Comparison of ENCODE assay signal across 8 mouse cellular contexts in genomic region chr10:89635018-89635417, GRCm38 (mm10). TPM values are rescaled to one million over a fixed set of nuclear protein-coding genes. Genes with fewer than 3 reads are reported as not detected.
DNase-seq lines count a peak whose midpoint lies in the region; ATAC-seq and TF ChIP-seq lines count a peak whose summit lies in the region.

No protein-coding gene starts in this region.

- ATAC-seq in forebrain, embryonic 14.5 days, result peak; percentile 67
- ATAC-seq in lung, embryonic 14.5 days (ENCODE audit: insufficient read depth), result no peak
- ATAC-seq in lung, postnatal 0 days, result no peak
- peak; percentile 78 for ATAC-seq in megakaryocyte progenitor cell, adult 5-6 weeks (replicated peaks; ENCODE audit: poor library complexity)

- no peak overlapping the region for H3K27ac ChIP-seq in forebrain, embryonic 14.5 days (ENCODE audit: low read depth, low read length)
- no peak overlapping the region for H3K27ac ChIP-seq in forebrain, embryonic 10.5 days
- no peak overlapping the region for H3K27ac ChIP-seq in lung, embryonic 14.5 days (ENCODE audit: low read depth)
- no peak overlapping the region for H3K27ac ChIP-seq in lung, postnatal 0 days (ENCODE audit: low read length)

- H3K4me1 ChIP-seq in forebrain, embryonic 14.5 days (ENCODE audit: control insufficient read depth, insufficient read depth, low read length), result no peaks in the 10 kb centered on the region
- no peaks in the 10 kb centered on the region for H3K4me1 ChIP-seq in forebrain, embryonic 10.5 days
- no peaks in the 10 kb centered on the region for H3K4me1 ChIP-seq in lung, embryonic 14.5 days (ENCODE audit: insufficient read depth)
- no peaks in the 10 kb centered on the region for H3K4me1 ChIP-seq in lung, postnatal 0 days (ENCODE audit: insufficient read depth, low read depth, low read length)

- TF ChIP-seq EP300 in lung, postnatal 0 days (IDR thresholded peaks at IDR 0.05), result no peak

- no peaks in the 10 kb centered on the region for H3K27me3 ChIP-seq in forebrain, embryonic 14.5 days (replicated peaks; ENCODE audit: control insufficient read depth, insufficient read depth, low read length)
- H3K27me3 ChIP-seq in forebrain, embryonic 10.5 days (ENCODE audit: poor library complexity, severe bottlenecking), result no peaks in the 10 kb centered on the region
- no peaks in the 10 kb centered on the region for H3K27me3 ChIP-seq in lung, embryonic 14.5 days (ENCODE audit: insufficient read depth, low read length)
- no peaks in the 10 kb centered on the region for H3K27me3 ChIP-seq in lung, postnatal 0 days (replicated peaks; ENCODE audit: insufficient read depth, low read length)

- peak; percentile 69 for DNase-seq in forebrain, embryonic 14.5 days (ENCODE audit: low spot score)
- no peak for DNase-seq in forebrain, embryonic 10.5 days (ENCODE audit: extremely low spot score, low spot score)
- DNase-seq in lung, embryonic 14.5 days, result peak; percentile 38
- no peak for DNase-seq in lung, postnatal 0 days (ENCODE audit: low spot score)
- DNase-seq in cerebellum, postnatal 10 days, result peak; percentile 79 to 84
- no peak for DNase-seq in T-cell, adult 2 months (ENCODE audit: low spot score)
- no peak for DNase-seq in gastrocnemius, postnatal 10 days

- H3K9me3 ChIP-seq in forebrain, embryonic 14.5 days (replicated peaks; ENCODE audit: control insufficient read depth, low read length), result no peaks in the 10 kb centered on the region
- no peaks in the 10 kb centered on the region for H3K9me3 ChIP-seq in forebrain, embryonic 10.5 days
- no peaks in the 10 kb centered on the region for H3K9me3 ChIP-seq in lung, embryonic 14.5 days (ENCODE audit: low read depth, low read length)
- H3K9me3 ChIP-seq in lung, postnatal 0 days (ENCODE audit: low read length), result no peaks in the 10 kb centered on the region

- H3K9ac ChIP-seq in forebrain, embryonic 14.5 days (ENCODE audit: low read length), result no peak overlapping the region
- H3K9ac ChIP-seq in lung, embryonic 14.5 days, result no peak overlapping the region
- H3K9ac ChIP-seq in lung, postnatal 0 days (replicated peaks; ENCODE audit: low read depth), result no peak overlapping the region

- 72% methylated on average over 5 of the region's 5 CpGs for WGBS in forebrain, embryonic 14.5 days
- WGBS in forebrain, embryonic 10.5 days, result 89% methylated on average over 5 of the region's 5 CpGs
- WGBS in lung, embryonic 14.5 days, result 75% methylated on average over 5 of the region's 5 CpGs
- 82% methylated on average over 5 of the region's 5 CpGs for WGBS in lung, postnatal 0 days

- H3K36me3 ChIP-seq in forebrain, embryonic 14.5 days (ENCODE audit: control insufficient read depth, insufficient read depth, low read length), result peaks cover 8% of the 10 kb centered on the region
- peaks cover 18% of the 10 kb centered on the region for H3K36me3 ChIP-seq in forebrain, embryonic 10.5 days (replicated peaks)
- H3K36me3 ChIP-seq in lung, embryonic 14.5 days (ENCODE audit: insufficient read depth), result peaks cover 13% of the 10 kb centered on the region
- no peaks in the 10 kb centered on the region; the same call in 1 of the 2 replicates for H3K36me3 ChIP-seq in lung, postnatal 0 days (ENCODE audit: insufficient read depth, low read length)

- no peak overlapping the region for H3K4me3 ChIP-seq in forebrain, embryonic 14.5 days (ENCODE audit: low read depth, low read length)
- no peak overlapping the region for H3K4me3 ChIP-seq in forebrain, embryonic 10.5 days
- no peak overlapping the region for H3K4me3 ChIP-seq in lung, embryonic 14.5 days (ENCODE audit: low read depth, low read length)
- no peak overlapping the region for H3K4me3 ChIP-seq in lung, postnatal 0 days (ENCODE audit: low read depth, low read length)

- no peak overlapping the region for H3K4me2 ChIP-seq in forebrain, embryonic 14.5 days (ENCODE audit: low read length)
- no peak overlapping the region for H3K4me2 ChIP-seq in lung, embryonic 14.5 days
- H3K4me2 ChIP-seq in lung, postnatal 0 days (replicated peaks; ENCODE audit: low read depth, low read length), result no peak overlapping the region

- no peak for TF ChIP-seq CTCF in lung, embryonic 14.5 days (IDR thresholded peaks at IDR 0.05; ENCODE audit: low read depth)
- no peak for TF ChIP-seq CTCF in lung, postnatal 0 days (IDR thresholded peaks at IDR 0.05)

RNA-seq across cellular contexts. Expression of gene Slc17a8, which starts 14.0 kb away (rescaled TPM):
- 0.07 and 0.11 TPM in 2 replicates for polyA plus RNA-seq in forebrain, embryonic 14.5 days (2014; fragmentation: Nextera tagmentation; extraction: Ambion mirVana)
- 0.07 TPM in 1 of 2 replicates, not detected in the other for polyA plus RNA-seq in forebrain, embryonic 10.5 days (2016; fragmentation: Nextera tagmentation; extraction: Ambion mirVana)
- not detected in 2 replicates for polyA plus RNA-seq in lung, embryonic 14.5 days (2014; fragmentation: Nextera tagmentation; extraction: Ambion mirVana)
- 0.05 TPM in 1 of 2 replicates, not detected in the other for polyA plus RNA-seq in lung, postnatal 0 days (2015; fragmentation: Nextera tagmentation; extraction: Ambion mirVana)
- total RNA-seq in megakaryocyte progenitor cell, adult 5-6 weeks (2015), result not detected in 2 replicates
- 0.14 TPM in 1 of 2 replicates, not detected in the other for total RNA-seq in megakaryocyte progenitor cell, adult 5-6 weeks (2017)
- under 1 TPM; 0.09 to 0.32 TPM for total RNA-seq in gastrocnemius, postnatal 10 days (2021)

RNA-seq across cellular contexts. Expression of gene Scyl2, which starts 51.1 kb away (rescaled TPM):
- polyA plus RNA-seq in forebrain, embryonic 14.5 days (2014; fragmentation: Nextera tagmentation; extraction: Ambion mirVana), result 17.1 and 20.2 TPM in 2 replicates
- polyA plus RNA-seq in forebrain, embryonic 10.5 days (2016; fragmentation: Nextera tagmentation; extraction: Ambion mirVana), result 7.8 and 8.5 TPM in 2 replicates
- 13.0 and 13.9 TPM in 2 replicates for polyA plus RNA-seq in lung, embryonic 14.5 days (2014; fragmentation: Nextera tagmentation; extraction: Ambion mirVana)
- 4.8 and 5.8 TPM in 2 replicates for polyA plus RNA-seq in lung, postnatal 0 days (2015; fragmentation: Nextera tagmentation; extraction: Ambion mirVana)
- total RNA-seq in megakaryocyte progenitor cell, adult 5-6 weeks (2015), result 21.6 and 28.6 TPM in 2 replicates
- total RNA-seq in megakaryocyte progenitor cell, adult 5-6 weeks (2017), result 24.7 and 28.8 TPM in 2 replicates
- total RNA-seq in gastrocnemius, postnatal 10 days (2021), result 10 to 100 TPM; 11.0 to 13.2 TPM

Comparison
In these comparisons a context has a peak if more than half of its experiments do, and no peak if none do; other contexts are left out.
1. DNase-seq: peak in forebrain, embryonic 14.5 days (single experiment), lung, embryonic 14.5 days (single experiment) and cerebellum, postnatal 10 days (2 of 2); none in forebrain, embryonic 10.5 days (single experiment), lung, postnatal 0 days (single experiment), T-cell, adult 2 months (single experiment) and gastrocnemius, postnatal 10 days (single experiment).
2. ATAC-seq: peak in forebrain, embryonic 14.5 days (single experiment) and megakaryocyte progenitor cell, adult 5-6 weeks (single experiment); none in lung, embryonic 14.5 days (single experiment) and lung, postnatal 0 days (single experiment).